ENCODE assay signal across 9 mouse cellular contexts in genomic region chr10:120365380-120366172, GRCm38 (mm10).
A peak's percentile ranks its signal among the peaks of the same experiment; 100 is the strongest.
DNase-seq lines count a peak whose midpoint lies in the region; ATAC-seq and TF ChIP-seq lines count a peak whose summit lies in the region.
"Had no signal": no experiment of that assay in that cellular context is flagged by ENCODE, and none has a peak within 500 bp of the region (broad histone marks: within the 10 kb centered on the region; RNA-seq: fewer than 3 reads in every experiment).

No protein-coding gene starts in this region.

- no peaks in the 10 kb centered on the region for H3K9me3 ChIP-seq in kidney, postnatal 0 days (replicated peaks; ENCODE audit: low read length)
- H3K9me3 ChIP-seq in forebrain, embryonic 14.5 days (replicated peaks; ENCODE audit: control insufficient read depth, low read length): no peaks in the 10 kb centered on the region
- H3K9me3 ChIP-seq in liver, embryonic 12.5 days (replicated peaks): no peaks in the 10 kb centered on the region

- peak overlapping the region; percentile 43 for H3K4me2 ChIP-seq in kidney, postnatal 0 days (ENCODE audit: low read length)
- H3K4me2 ChIP-seq in forebrain, embryonic 14.5 days (ENCODE audit: low read length): 0 out of 2 replicates have a peak overlapping the region, but pooled peaks have one; percentile 4
- H3K4me2 ChIP-seq in liver, embryonic 12.5 days: peak overlapping the region; percentile 69

- no peak for TF ChIP-seq CTCF in kidney, postnatal 0 days (IDR thresholded peaks at IDR 0.05; ENCODE audit: low read depth)

- peak; percentile 78 for ATAC-seq in kidney, postnatal 0 days (replicated peaks; ENCODE audit: low FRiP score, low read depth)
- ATAC-seq in forebrain, embryonic 14.5 days: peak; percentile 50; the same call in 1 of the 2 replicates
- peak; percentile 9; the same call in 1 of the 2 replicates for ATAC-seq in liver, embryonic 12.5 days
- no peak for ATAC-seq in erythroblast, adult 5-6 weeks (replicated peaks; ENCODE audit: low FRiP score, poor library complexity, severe bottlenecking)

- 13% methylated on average over 24 of the region's 24 CpGs for WGBS in kidney, postnatal 0 days
- WGBS in forebrain, embryonic 14.5 days: 42% methylated on average over 24 of the region's 24 CpGs
- WGBS in liver, embryonic 12.5 days (ENCODE audit: insufficient replicate concordance): 48% methylated on average over 24 of the region's 24 CpGs

- H3K27ac ChIP-seq in kidney, postnatal 0 days: peak overlapping the region; percentile 55
- H3K27ac ChIP-seq in forebrain, embryonic 14.5 days (ENCODE audit: low read depth, low read length): no peak overlapping the region; the same call in 1 of the 2 replicates
- peak overlapping the region; percentile 55 for H3K27ac ChIP-seq in liver, embryonic 12.5 days

- peaks cover 24% of the 10 kb centered on the region for H3K4me1 ChIP-seq in kidney, postnatal 0 days (replicated peaks; ENCODE audit: insufficient read depth, low read length)
- no peaks in the 10 kb centered on the region for H3K4me1 ChIP-seq in forebrain, embryonic 14.5 days (ENCODE audit: control insufficient read depth, insufficient read depth, low read length)
- peaks cover 39% of the 10 kb centered on the region for H3K4me1 ChIP-seq in liver, embryonic 12.5 days

- no peaks in the 10 kb centered on the region for H3K36me3 ChIP-seq in kidney, postnatal 0 days (ENCODE audit: insufficient read depth, low read length)
- H3K36me3 ChIP-seq in forebrain, embryonic 14.5 days (ENCODE audit: control insufficient read depth, insufficient read depth, low read length): no peaks in the 10 kb centered on the region
- H3K36me3 ChIP-seq in liver, embryonic 12.5 days: peaks cover 34% of the 10 kb centered on the region

- DNase-seq in kidney, postnatal 0 days (ENCODE audit: low spot score): peak; percentile 81
- no peak for DNase-seq in kidney, postnatal 25 days
- peak; percentile 43 for DNase-seq in forebrain, embryonic 14.5 days (ENCODE audit: low spot score)
- peak; percentile 74 for DNase-seq in retina, embryonic 14.5 days (ENCODE audit: low spot score)
- no peak for DNase-seq in right cerebral cortex, adult 2 months (ENCODE audit: low spot score in 2 of 2)
- DNase-seq in heart, adult 18-20 months: no peak
- DNase-seq: thymus, postnatal 36 days had no signal

- H3K4me3 ChIP-seq in kidney, postnatal 0 days (replicated peaks; ENCODE audit: low read depth, low read length): no peak overlapping the region
- no peak overlapping the region for H3K4me3 ChIP-seq in forebrain, embryonic 14.5 days (ENCODE audit: low read depth, low read length)
- H3K4me3 ChIP-seq in liver, embryonic 12.5 days: peak overlapping the region; percentile 58

- peak overlapping the region; percentile 10; the same call in 1 of the 2 replicates for H3K9ac ChIP-seq in kidney, postnatal 0 days (ENCODE audit: low read depth, low read length)
- H3K9ac ChIP-seq in forebrain, embryonic 14.5 days (ENCODE audit: low read length): no peak overlapping the region; the same call in 1 of the 2 replicates
- H3K9ac ChIP-seq in liver, embryonic 12.5 days: no peak overlapping the region

- no peaks in the 10 kb centered on the region for H3K27me3 ChIP-seq in kidney, postnatal 0 days (ENCODE audit: insufficient read depth, low read length)
- no peaks in the 10 kb centered on the region for H3K27me3 ChIP-seq in forebrain, embryonic 14.5 days (replicated peaks; ENCODE audit: control insufficient read depth, insufficient read depth, low read length)
- no peaks in the 10 kb centered on the region for H3K27me3 ChIP-seq in liver, embryonic 12.5 days (replicated peaks)

Comparison
In these comparisons a context has a peak if more than half of its experiments do, and no peak if none do; other contexts are left out.
1. DNase-seq: peak in kidney, postnatal 0 days (single experiment), forebrain, embryonic 14.5 days (single experiment) and retina, embryonic 14.5 days (single experiment); none in kidney, postnatal 25 days (0 of 2), right cerebral cortex, adult 2 months (0 of 2) and heart, adult 18-20 months (0 of 2).
2. H3K4me2 ChIP-seq: peak in every context shown above with its lines; median percentile 69 in liver, embryonic 12.5 days; 43 in kidney, postnatal 0 days; 4 in forebrain, embryonic 14.5 days.